In genomic region chr4:119077084-119077682, GRCm38 (mm10) we compare ENCODE assay signal across 8 mouse cellular contexts. TPM values are rescaled to one million over a fixed set of nuclear protein-coding genes. Genes with fewer than 3 reads are reported as not detected.
A peak's percentile ranks its signal among the peaks of the same experiment; 100 is the strongest.
DNase-seq lines count a peak whose midpoint lies in the region; ATAC-seq lines count a peak whose summit lies in the region.

No protein-coding gene starts in this region.

- peak overlapping the region; percentile 38 for H3K27ac ChIP-seq in heart, embryonic 16.5 days (ENCODE audit: low read length)
- peak overlapping the region; percentile 71 for H3K27ac ChIP-seq in limb, embryonic 15.5 days

- no peaks in the 10 kb centered on the region for H3K9me3 ChIP-seq in heart, embryonic 16.5 days (replicated peaks; ENCODE audit: control insufficient read depth, low read length)
- no peaks in the 10 kb centered on the region for H3K9me3 ChIP-seq in limb, embryonic 15.5 days

- WGBS in heart, embryonic 16.5 days, result 29% methylated on average over 13 of the region's 13 CpGs
- 40% methylated on average over 13 of the region's 13 CpGs for WGBS in limb, embryonic 15.5 days

- peaks cover 23% of the 10 kb centered on the region for H3K4me1 ChIP-seq in heart, embryonic 16.5 days (ENCODE audit: control insufficient read depth, insufficient read depth, low read length)
- peaks cover 46% of the 10 kb centered on the region for H3K4me1 ChIP-seq in limb, embryonic 15.5 days

- peak; percentile 29 for DNase-seq in kidney, adult 11 months
- no peak for DNase-seq in kidney, postnatal 10 days
- DNase-seq in Muller cell, postnatal 12 days (ENCODE audit: inconsistent ontology term), result peak; percentile 93
- DNase-seq in cerebellum, postnatal 36 days, result peak; percentile 39 to 55
- peak; percentile 37 for DNase-seq in right cerebral cortex, postnatal 4 days
- DNase-seq in spleen, adult 18-20 months, result no peak

- no peak overlapping the region for H3K9ac ChIP-seq in heart, embryonic 16.5 days (ENCODE audit: low read length)
- H3K9ac ChIP-seq in limb, embryonic 15.5 days, result no peak overlapping the region

- H3K27me3 ChIP-seq in heart, embryonic 16.5 days (ENCODE audit: control insufficient read depth, insufficient read depth, low read length), result peaks cover 2% of the 10 kb centered on the region
- H3K27me3 ChIP-seq in limb, embryonic 15.5 days, result 0 out of 2 replicates have a peak, but pooled peaks cover under 1% of the 10 kb centered on the region

- no peak overlapping the region for H3K4me2 ChIP-seq in heart, embryonic 16.5 days (ENCODE audit: low read depth, low read length)
- H3K4me2 ChIP-seq in limb, embryonic 15.5 days, result no peak overlapping the region

- no peaks in the 10 kb centered on the region for H3K36me3 ChIP-seq in heart, embryonic 16.5 days (ENCODE audit: control insufficient read depth, insufficient read depth)
- H3K36me3 ChIP-seq in limb, embryonic 15.5 days, result no peaks in the 10 kb centered on the region

- no peak overlapping the region for H3K4me3 ChIP-seq in heart, embryonic 16.5 days (ENCODE audit: low read length)
- H3K4me3 ChIP-seq in limb, embryonic 15.5 days, result no peak overlapping the region

- no peak for ATAC-seq in heart, embryonic 16.5 days (replicated peaks; ENCODE audit: extremely low read depth, insufficient read depth, low FRiP score)
- ATAC-seq in limb, embryonic 15.5 days (ENCODE audit: insufficient number of reproducible peaks, low FRiP score, low TSS enrichment, low read depth), result no peak

RNA-seq across cellular contexts. Expression of gene Slc2a1, which starts 31.3 kb away (rescaled TPM):
- polyA plus RNA-seq in heart, embryonic 16.5 days (2015; fragmentation: Nextera tagmentation; extraction: Ambion mirVana), result 129 and 136 TPM in 2 replicates
- polyA plus RNA-seq in limb, embryonic 15.5 days (2015; fragmentation: Nextera tagmentation; extraction: Ambion mirVana), result 179 and 208 TPM in 2 replicates

Comparison
In these comparisons a context has a peak if more than half of its experiments do, and no peak if none do; other contexts are left out.
1. DNase-seq: peak in kidney, adult 11 months (single experiment), Muller cell, postnatal 12 days (single experiment), cerebellum, postnatal 36 days (2 of 2) and right cerebral cortex, postnatal 4 days (single experiment); none in kidney, postnatal 10 days (single experiment) and spleen, adult 18-20 months (0 of 2).